Mouse (Mus musculus) adrenal gland, adult 2 months (tissue): ENCODE measurements around the gene Arf6. TPM values are rescaled to one million over a fixed set of nuclear protein-coding genes. Genes with fewer than 3 reads are reported as not detected.

Experiments
- DNase-seq: peaks from one replicate; pipeline ENCODE4 v3.0.0; 2021
- microRNA-seq, 2 experiments: library from miRNA; unstranded; fragments of <30 nt; microRNA quantifications; one replicate each; pipeline ENCODE4 v1.2.0; 2021
- polyA plus RNA-seq: library from polyadenylated mRNA; depleted of rRNA; stranded (reverse); fragments of >200 nt; gene quantifications from 2 replicates; pipeline ENCODE4 v1.2.3, GENCODE M21; 2012; rRNA removed
- total RNA-seq, 2 experiments: library from RNA; stranded (reverse); gene quantifications; 2 replicates each; pipeline ENCODE4 v1.2.3; 2021

Gene Arf6
- total and polyA plus RNA-seq, 3 experiments = 112 to 123 (median 123) TPM

DNA sequence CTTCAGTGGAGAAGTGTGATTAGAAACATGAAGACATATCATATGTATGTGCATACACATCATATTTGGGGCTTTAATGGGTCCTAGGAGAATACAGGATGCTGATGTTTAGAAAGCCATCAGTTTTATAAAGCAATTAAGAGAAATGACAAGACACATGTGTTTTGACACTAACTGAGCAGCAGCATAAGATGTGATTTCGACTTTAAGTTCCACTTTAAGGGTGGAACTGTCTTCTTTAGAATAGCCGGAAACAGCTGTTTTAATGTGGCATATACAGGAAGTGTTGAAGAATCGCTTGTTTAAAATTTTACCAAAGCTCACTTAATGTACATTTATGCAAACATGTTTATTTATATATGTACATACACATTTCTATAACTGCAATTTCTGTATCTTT is 41.4 kb downstream of the Arf6 start:
- no peak for DNase-seq

DNA sequence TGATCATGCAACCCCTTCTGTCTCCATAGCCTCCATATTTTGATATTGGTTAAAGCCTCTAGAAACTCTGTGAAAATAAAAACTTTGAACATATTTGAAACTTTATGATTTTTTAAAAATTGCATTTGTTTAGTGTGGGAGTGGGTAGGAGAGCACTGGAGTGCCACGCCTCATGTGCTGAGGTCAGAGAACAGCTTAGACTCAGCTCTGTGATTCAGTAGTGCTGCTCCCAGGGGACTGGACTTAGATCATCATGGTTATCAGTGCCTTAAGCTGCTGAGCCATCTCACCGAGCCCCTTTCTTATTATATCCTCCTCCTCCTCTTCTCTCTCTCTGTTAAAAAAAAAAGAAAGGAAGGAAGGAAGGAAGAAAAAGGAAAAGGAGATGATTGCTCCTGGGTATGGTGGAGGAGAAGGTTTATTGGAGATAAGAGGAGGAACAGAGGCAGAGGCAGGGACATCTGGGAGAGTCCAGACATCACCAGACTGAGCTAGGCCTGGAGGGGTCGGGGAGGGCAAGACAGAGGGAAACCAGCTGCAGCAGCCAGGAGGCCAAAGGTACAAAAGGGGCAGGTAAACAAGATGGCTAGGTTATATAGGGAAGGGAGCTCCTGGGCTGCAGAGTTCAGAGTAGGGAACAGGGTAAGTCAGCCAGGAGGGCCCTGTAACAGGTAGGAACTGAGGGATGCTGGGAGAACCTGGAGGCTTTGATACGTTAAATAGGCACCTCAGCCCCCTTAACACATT is 43.0 kb downstream of the Arf6 start:
- DNase-seq = no peak

DNA sequence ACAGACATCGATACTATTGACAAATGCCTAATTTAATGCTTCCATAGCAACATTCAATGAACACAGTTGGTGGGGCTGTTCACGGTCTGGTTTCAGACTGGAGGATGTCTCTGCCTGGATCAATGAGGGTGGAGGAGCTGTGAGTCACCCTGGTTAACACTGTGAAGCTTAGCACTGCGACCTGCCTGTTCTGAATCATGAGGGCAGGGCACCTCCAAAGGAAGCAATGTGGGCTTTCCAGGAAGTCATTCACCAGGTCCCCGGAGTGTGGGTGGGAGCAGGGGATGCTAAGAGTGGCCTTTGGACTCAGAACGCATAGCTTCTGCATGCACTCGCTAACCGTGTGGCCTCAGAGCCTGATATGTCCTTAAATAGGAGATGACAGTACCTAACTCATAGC is 44.8 kb downstream of the Arf6 start:
- no peak for DNase-seq

DNA sequence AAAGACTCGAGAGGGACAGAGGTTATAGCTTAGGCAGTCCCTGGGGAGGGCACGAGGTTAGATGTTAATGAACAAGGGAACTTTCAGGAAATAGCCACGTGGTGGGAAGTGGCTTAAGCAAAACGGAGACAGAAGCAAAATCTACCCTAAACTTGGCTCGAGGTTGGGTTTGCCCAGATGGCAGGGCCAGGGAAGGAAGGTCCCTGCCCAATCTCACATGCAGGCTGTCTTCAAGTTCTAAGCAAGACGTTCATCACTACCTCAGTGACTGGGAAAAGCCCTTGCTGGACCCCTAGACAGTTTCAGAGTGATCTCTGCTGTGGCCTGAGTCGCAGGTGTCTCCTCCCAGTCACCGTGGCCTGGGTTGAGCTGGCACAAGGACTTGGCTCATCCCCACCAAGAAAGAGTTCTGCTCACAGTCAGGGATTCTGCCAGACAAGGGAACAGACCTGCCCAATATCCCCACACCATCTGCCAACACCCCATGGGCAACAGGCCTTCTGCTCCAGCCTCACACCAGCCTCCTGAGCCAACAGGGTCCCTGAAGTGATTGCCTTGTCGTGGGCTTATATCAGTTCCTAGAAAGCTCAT is 45.8 kb downstream of the Arf6 start:
- DNase-seq = no peak

DNA sequence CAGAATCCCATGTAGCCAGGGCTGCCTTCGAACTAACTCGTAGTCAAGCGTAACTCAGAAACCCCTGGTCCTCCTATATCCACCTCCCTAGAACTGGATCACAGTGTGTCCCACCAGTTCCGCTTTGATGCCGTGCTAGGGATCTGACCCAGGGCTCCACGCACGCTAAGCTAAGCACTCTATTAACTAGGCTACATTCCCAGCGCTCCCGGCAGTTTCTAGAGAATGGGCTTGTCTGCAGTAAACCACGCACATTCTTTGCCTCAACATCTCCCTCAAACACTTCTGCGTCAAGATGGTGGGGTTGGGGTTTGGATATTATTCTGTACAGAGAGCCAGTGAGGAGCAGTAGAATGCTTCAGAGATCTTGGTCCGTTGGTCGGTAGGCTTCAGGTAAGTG is 46.7 kb downstream of the Arf6 start:
- no peak for DNase-seq

DNA sequence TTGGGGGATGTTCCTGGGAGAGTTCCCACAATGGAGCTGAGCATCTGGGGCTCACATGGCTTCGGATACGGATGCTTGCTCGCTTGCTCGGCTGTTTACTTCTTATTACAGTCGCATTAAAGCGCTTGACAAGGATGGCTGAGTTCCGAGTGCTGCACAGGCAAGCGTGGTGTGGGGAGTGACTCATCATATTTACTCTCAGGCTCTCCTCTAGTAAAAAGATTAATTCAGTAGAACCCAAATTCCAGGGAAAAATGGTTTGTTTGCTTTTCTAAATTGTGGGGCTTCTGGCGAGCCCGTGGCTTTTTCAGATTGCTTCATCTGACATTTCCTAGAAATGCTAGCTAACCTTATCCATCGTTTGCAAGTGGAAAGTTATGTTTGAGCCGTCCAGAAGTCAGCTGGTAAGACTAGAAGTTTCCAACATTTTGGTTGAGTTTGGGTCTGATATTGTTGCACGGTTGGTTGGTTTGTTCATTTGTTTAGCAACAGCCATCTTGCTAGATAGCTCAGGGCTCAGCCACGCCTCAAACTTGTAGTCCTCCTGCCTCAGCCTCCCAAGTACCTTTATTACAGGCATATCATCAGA is 47.2 kb downstream of the Arf6 start:
- DNase-seq = peak; percentile 42

DNA sequence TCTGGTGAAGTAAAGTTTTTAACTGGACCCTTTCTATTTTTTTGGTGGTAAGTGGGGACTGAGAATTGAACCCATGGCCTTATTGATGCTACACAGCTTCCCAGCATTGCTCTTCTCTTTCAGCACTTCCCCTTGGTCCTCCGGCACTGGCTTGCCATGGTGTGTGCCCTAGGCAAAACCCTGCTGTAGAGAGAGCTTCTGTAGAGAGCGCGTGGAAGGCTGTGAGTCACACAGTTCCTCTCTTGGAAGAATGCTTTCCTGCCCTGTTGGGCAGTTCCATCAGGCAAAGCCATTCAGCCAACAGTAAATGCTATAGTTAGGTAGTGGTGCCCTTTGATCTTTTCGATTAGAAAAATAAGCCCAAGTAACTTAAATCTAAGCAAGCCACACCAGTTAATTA is 47.7 kb downstream of the Arf6 start:
- DNase-seq = peak; percentile 32

DNA sequence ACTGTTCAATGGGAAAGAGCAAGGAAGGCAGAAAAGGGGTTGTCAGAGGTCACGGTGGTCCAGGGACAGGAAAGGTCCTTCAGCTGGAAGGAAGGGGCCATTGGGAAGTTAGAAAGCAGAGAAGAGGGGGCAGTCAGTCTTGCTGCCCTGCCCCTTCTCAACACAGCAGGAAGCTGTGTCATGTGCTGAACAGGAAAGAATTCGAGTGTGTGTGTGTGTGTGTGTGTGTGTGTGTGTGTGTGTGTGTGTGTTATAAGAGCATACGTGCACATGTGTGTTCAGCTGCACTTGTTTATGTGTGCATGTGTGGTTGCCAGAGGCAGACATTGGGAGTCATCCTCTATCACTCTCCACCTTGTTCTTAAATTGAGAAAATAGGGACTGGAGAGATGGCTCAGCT is 48.8 kb downstream of the Arf6 start:
- no peak for DNase-seq

DNA sequence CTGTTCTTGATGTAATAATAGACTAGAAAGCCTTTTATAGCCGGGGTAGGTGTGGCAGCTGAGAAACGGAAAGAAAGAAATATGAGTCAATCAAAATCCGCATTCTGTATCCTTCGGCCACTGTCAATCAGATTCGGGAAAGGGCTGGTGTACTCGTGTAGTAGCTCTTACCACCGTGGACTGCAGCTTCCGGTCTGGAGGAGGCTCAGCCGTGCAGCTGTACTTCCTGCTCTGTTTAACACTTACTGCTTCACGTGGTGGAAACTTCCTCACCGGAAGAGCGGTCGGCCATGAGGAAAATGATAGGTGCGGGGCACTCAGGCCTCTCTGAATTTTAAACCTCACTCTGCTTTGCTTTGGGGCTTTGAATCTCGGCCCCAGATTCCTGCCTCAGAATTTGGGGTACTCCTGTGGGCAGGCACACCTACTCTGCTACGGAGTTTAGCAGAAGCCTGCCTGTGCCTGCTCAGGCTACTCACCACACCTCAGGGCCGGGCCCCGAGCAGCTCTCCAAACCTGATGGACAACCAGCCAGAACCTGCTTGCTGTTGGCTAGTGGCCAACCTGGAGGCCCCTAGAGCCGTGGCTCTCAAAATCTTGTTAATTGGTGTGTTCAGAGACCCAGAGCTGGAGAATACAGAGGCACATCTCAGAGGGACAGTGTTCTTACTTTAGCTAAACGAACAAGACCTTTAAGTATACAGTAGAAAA is 51.0 kb downstream of the Arf6 start:
- DNase-seq = no peak

Small RNAs within 50 kb of the gene (microRNA-seq; reads per million reads assigned to microRNA genes)
- gene Gm47299 (0 to 0.22 reads per million in 2 experiments), gene Gm47305 (0 reads per million in 2 experiments)

Other genes with a start within 250 kb of the Arf6 start
- 1,000 to 10,000 TPM; 1,031 to 1,526 TPM for gene Rps29, start 213.0 kb upstream of the Arf6 start, total RNA-seq
- 962 and 1,016 TPM in 2 replicates for gene Rps29, start 213.0 kb upstream of the Arf6 start, polyA plus RNA-seq
- under 1 TPM in 1 of 2 experiments, not detected in 1; 0.17 TPM for gene Lrr1, start 203.3 kb upstream of the Arf6 start, total RNA-seq
- 0.64 TPM in 1 of 2 replicates, not detected in the other for gene Lrr1, start 203.3 kb upstream of the Arf6 start, polyA plus RNA-seq
- 100 to 1,000 TPM; 629 to 634 TPM for gene Rpl36al, start 188.1 kb upstream of the Arf6 start, total RNA-seq
- gene Rpl36al, start 188.1 kb upstream of the Arf6 start, polyA plus RNA-seq = 14.6 and 16.0 TPM in 2 replicates
- 10 to 100 TPM; 45.6 to 60.8 TPM for gene Mgat2, start 188.0 kb upstream of the Arf6 start, total RNA-seq
- 26.7 and 29.5 TPM in 2 replicates for gene Mgat2, start 188.0 kb upstream of the Arf6 start, polyA plus RNA-seq
- 1 to 10 TPM; 4.1 to 7.3 TPM for gene Gm49383, start 175.0 kb upstream of the Arf6 start, total RNA-seq
- 2.3 and 2.6 TPM in 2 replicates for gene Gm49383, start 175.0 kb upstream of the Arf6 start, polyA plus RNA-seq
- gene Dnaaf2, start 173.7 kb upstream of the Arf6 start, total RNA-seq = under 1 TPM; 0.89 to 0.97 TPM
- gene Dnaaf2, start 173.7 kb upstream of the Arf6 start, polyA plus RNA-seq = 1.1 and 1.6 TPM in 2 replicates
- 1 to 10 TPM; 4.1 to 5.7 TPM for gene Gm49384, start 167.9 kb upstream of the Arf6 start, total RNA-seq
- gene Gm49384, start 167.9 kb upstream of the Arf6 start, polyA plus RNA-seq = 0.16 TPM in 1 of 2 replicates, not detected in the other
- gene Pole2, start 144.0 kb upstream of the Arf6 start, total RNA-seq = 1 to 10 TPM; 1.4 to 3.8 TPM
- 0.76 and 0.88 TPM in 2 replicates for gene Pole2, start 144.0 kb upstream of the Arf6 start, polyA plus RNA-seq
- gene Klhdc1, start 131.0 kb upstream of the Arf6 start, total RNA-seq = 1 to 10 TPM; 6.6 to 8.7 TPM
- gene Klhdc1, start 131.0 kb upstream of the Arf6 start, polyA plus RNA-seq = 0.27 and 0.48 TPM in 2 replicates
- 10 to 100 TPM; 41.6 to 66.7 TPM for gene Klhdc2, start 75.5 kb upstream of the Arf6 start, total RNA-seq
- 69.8 and 83.5 TPM in 2 replicates for gene Klhdc2, start 75.5 kb upstream of the Arf6 start, polyA plus RNA-seq
- 10 to 100 TPM; 40.8 to 41.5 TPM for gene Nemf, start 15.0 kb upstream of the Arf6 start, total RNA-seq
- gene Nemf, start 15.0 kb upstream of the Arf6 start, polyA plus RNA-seq = 0.61 and 0.86 TPM in 2 replicates
- gene Gm9887, start 308 bp downstream of the Arf6 start, total RNA-seq = 1 to 10 TPM; 1.2 TPM
- 3.8 and 3.9 TPM in 2 replicates for gene Gm9887, start 308 bp downstream of the Arf6 start, polyA plus RNA-seq
- 10 to 100 TPM; 12.4 to 15.2 TPM for gene Vcpkmt, start 210.9 kb downstream of the Arf6 start, total RNA-seq
- gene Vcpkmt, start 210.9 kb downstream of the Arf6 start, polyA plus RNA-seq = 6.1 and 7.4 TPM in 2 replicates